Mouse (Mus musculus) hindbrain, postnatal 0 days (tissue): ENCODE results near the gene Fxyd5. TPM values are rescaled to one million over a fixed set of nuclear protein-coding genes. Genes with fewer than 3 reads are reported as not detected.

Experiments
- ATAC-seq: fragments of 200-750 bp; cut with Nextera tagmentation; 2 replicates; pipeline ENCODE4 v1.8.0; 2017; ENCODE audit warnings: mild to moderate bottlenecking, moderate TSS enrichment, moderate library complexity
- DNase-seq: peaks from one replicate; pipeline ENCODE4 v3.0.0-alpha.2; 2015; ENCODE audit warnings: low spot score
- H3K27ac ChIP-seq: fragments of 300-500 bp; sonication (generic); 2 replicates; pipeline ENCODE4 v1.5.1; 2014; ENCODE audit warnings: mild to moderate bottlenecking
- H3K27me3 ChIP-seq: fragments of 300-500 bp; sonication (generic); 2 replicates; pipeline ENCODE4 v1.6.1; 2014; ENCODE audit warnings: low read length, mixed read lengths; ENCODE audit not compliant: insufficient read depth
- H3K36me3 ChIP-seq: fragments of 300-500 bp; sonication (generic); 2 replicates; pipeline ENCODE4 v1.6.1; 2014; ENCODE audit warnings: low read length, mixed read lengths; ENCODE audit not compliant: insufficient read depth
- H3K4me1 ChIP-seq: fragments of 300-500 bp; sonication (generic); 2 replicates; pipeline ENCODE4 v1.6.1; 2014; ENCODE audit warnings: antibody characterized with exemption, low read length, mixed read lengths; ENCODE audit not compliant: insufficient read depth
- H3K4me2 ChIP-seq: fragments of 300-500 bp; sonication (generic); 2 replicates; pipeline ENCODE4 v1.6.1; 2014; ENCODE audit warnings: low read depth, mild to moderate bottlenecking, low read length, moderate library complexity, mixed read lengths
- H3K4me3 ChIP-seq: fragments of 300-500 bp; sonication (generic); 2 replicates; pipeline ENCODE4 v1.5.1; 2014; ENCODE audit warnings: low read length
- H3K9ac ChIP-seq: fragments of 300-500 bp; sonication (generic); replicated peaks from 2 replicates; pipeline ENCODE4 v1.6.1; 2014; ENCODE audit warnings: mild to moderate bottlenecking, low read length, moderate library complexity, mixed read lengths
- H3K9me3 ChIP-seq: fragments of 300-500 bp; sonication (generic); 2 replicates; pipeline ENCODE4 v1.6.1; 2016; ENCODE audit warnings: low read length, mixed read lengths
- CTCF ChIP-seq: IDR thresholded peaks from 2 replicates; pipeline ENCODE4 v1.5.1; 2016; ENCODE audit warnings: antibody characterized with exemption, control low read depth, low read depth
- WGBS: fragments of 180-500 bp; shearing (Covaris S2); extraction: QIAGEN DNeasy Blood & Tissue Kit; methylation state at CpG from one replicate; pipeline ENCODE4 v1.1.7; 2014; 5-methylcytosine and 5-hydroxymethylcytosine counted together
- polyA plus RNA-seq: library from polyadenylated mRNA; unstranded; fragments of >200 nt; fragmentation: Nextera tagmentation; extraction: Ambion mirVana; gene quantifications from 2 replicates; pipeline ENCODE4 v1.2.1, GENCODE M21; 2015
- total RNA-seq: library from RNA; depleted of rRNA; stranded (reverse); fragments of >200 nt; gene quantifications from 2 replicates; pipeline ENCODE4 v1.2.3, GENCODE M21; 2014

The Fxyd5 gene
- total and polyA plus RNA-seq, 2 experiments from 2014 or later = 22.1 to 35.3 TPM

- peak overlapping the region; percentile 56 for H3K9ac ChIP-seq
- peak overlapping the region; percentile 60 for H3K4me2 ChIP-seq
- DNase-seq (peak; percentile 84), ATAC-seq (0 out of 2 replicates have a peak, but pooled peaks have one; percentile 1)
- H3K4me1 ChIP-seq = peaks cover 19% of the 10 kb centered on the region; the same call in 1 of the 2 replicates
- peak overlapping the region; percentile 46 for H3K4me3 ChIP-seq
- H3K36me3 ChIP-seq = no peaks in the 10 kb centered on the region
- peaks cover 16% of the 10 kb centered on the region; the same call in 1 of the 2 replicates for H3K27me3 ChIP-seq
- WGBS = 20% methylated on average over 5 of the region's 5 CpGs
- H3K9me3 ChIP-seq = no peaks in the 10 kb centered on the region
- peak overlapping the region; percentile 56 for H3K27ac ChIP-seq
- TF ChIP-seq CTCF = peak; percentile 46
These were observed 7.0 kb upstream of the Fxyd5 start for GRCm38 (mm10) chr7:31049135-31049845.

- Histone ChIP-seq H3K9me3 (no peaks in the 10 kb centered on the region), H3K27ac (no peak overlapping the region), H3K36me3 (no peaks in the 10 kb centered on the region), H3K4me2 (peak overlapping the region; percentile 39), H3K27me3 (0 out of 2 replicates have a peak, but pooled peaks cover 20% of the 10 kb centered on the region), H3K9ac (no peak overlapping the region), H3K4me1 (no peaks in the 10 kb centered on the region), H3K4me3 (0 out of 2 replicates have a peak overlapping the region, but pooled peaks have one; percentile 6)
- ATAC-seq = peak; percentile 30; the same call in 1 of the 2 replicates
- no peak for TF ChIP-seq CTCF
- DNase-seq = no peak
- WGBS = 8% methylated on average over 28 of the region's 28 CpGs
These were observed 492 bp downstream of the Fxyd5 start for GRCm38 (mm10) chr7:31041662-31042315.

- 43% methylated on average over 8 of the region's 8 CpGs for WGBS
- TF ChIP-seq CTCF = no peak
- no peaks in the 10 kb centered on the region for H3K9me3 ChIP-seq
- H3K4me1 ChIP-seq = no peaks in the 10 kb centered on the region
- H3K9ac ChIP-seq = no peak overlapping the region
- DNase-seq = no peak
- no peaks in the 10 kb centered on the region for H3K36me3 ChIP-seq
- H3K4me2 ChIP-seq = no peak overlapping the region
- no peak overlapping the region for H3K27ac ChIP-seq
- 0 out of 2 replicates have a peak, but pooled peaks cover 15% of the 10 kb centered on the region for H3K27me3 ChIP-seq
- no peak overlapping the region for H3K4me3 ChIP-seq
- no peak for ATAC-seq
These were observed 1.3 kb downstream of the Fxyd5 start for GRCm38 (mm10) chr7:31041023-31041407.

- no peak for TF ChIP-seq CTCF
- Histone ChIP-seq H3K27ac (no peak overlapping the region), H3K9me3 (no peaks in the 10 kb centered on the region), H3K9ac (no peak overlapping the region), H3K36me3 (no peaks in the 10 kb centered on the region), H3K4me1 (no peaks in the 10 kb centered on the region), H3K4me2 (no peak overlapping the region), H3K27me3 (0 out of 2 replicates have a peak, but pooled peaks cover 15% of the 10 kb centered on the region), H3K4me3 (no peak overlapping the region)
- WGBS = 77% methylated on average over 12 of the region's 12 CpGs
- DNase-seq (no peak), ATAC-seq (no peak)
These were observed 1.8 kb downstream of the Fxyd5 start for GRCm38 (mm10) chr7:31040281-31041022.

GRCm38 (mm10) chr7:31039011-31039410 lies 3.3 kb downstream of the Fxyd5 start:
- 0 out of 2 replicates have a peak, but pooled peaks cover 15% of the 10 kb centered on the region for H3K27me3 ChIP-seq
- 78% methylated on average over 4 of the region's 4 CpGs for WGBS
- ATAC-seq (no peak; the same call in 1 of the 2 replicates), DNase-seq (no peak)
- no peaks in the 10 kb centered on the region for H3K4me1 ChIP-seq
- H3K4me2 ChIP-seq = no peak overlapping the region
- no peak overlapping the region for H3K9ac ChIP-seq
- H3K27ac ChIP-seq = no peak overlapping the region
- H3K9me3 ChIP-seq = no peaks in the 10 kb centered on the region
- no peak for TF ChIP-seq CTCF
- no peak overlapping the region for H3K4me3 ChIP-seq
- H3K36me3 ChIP-seq = no peaks in the 10 kb centered on the region

- Histone ChIP-seq H3K4me1 (no peaks in the 10 kb centered on the region), H3K36me3 (no peaks in the 10 kb centered on the region), H3K9ac (no peak overlapping the region), H3K4me3 (no peak overlapping the region), H3K9me3 (no peaks in the 10 kb centered on the region), H3K27me3 (0 out of 2 replicates have a peak, but pooled peaks cover 11% of the 10 kb centered on the region), H3K27ac (no peak overlapping the region), H3K4me2 (no peak overlapping the region)
- WGBS = 64% methylated on average over 2 of the region's 2 CpGs
- no peak for TF ChIP-seq CTCF
- DNase-seq = no peak
- no peak for ATAC-seq
These were observed 4.6 kb downstream of the Fxyd5 start for GRCm38 (mm10) chr7:31037675-31038074.
